ENCODE assay signal across 8 mouse cellular contexts in the genomic region with DNA sequence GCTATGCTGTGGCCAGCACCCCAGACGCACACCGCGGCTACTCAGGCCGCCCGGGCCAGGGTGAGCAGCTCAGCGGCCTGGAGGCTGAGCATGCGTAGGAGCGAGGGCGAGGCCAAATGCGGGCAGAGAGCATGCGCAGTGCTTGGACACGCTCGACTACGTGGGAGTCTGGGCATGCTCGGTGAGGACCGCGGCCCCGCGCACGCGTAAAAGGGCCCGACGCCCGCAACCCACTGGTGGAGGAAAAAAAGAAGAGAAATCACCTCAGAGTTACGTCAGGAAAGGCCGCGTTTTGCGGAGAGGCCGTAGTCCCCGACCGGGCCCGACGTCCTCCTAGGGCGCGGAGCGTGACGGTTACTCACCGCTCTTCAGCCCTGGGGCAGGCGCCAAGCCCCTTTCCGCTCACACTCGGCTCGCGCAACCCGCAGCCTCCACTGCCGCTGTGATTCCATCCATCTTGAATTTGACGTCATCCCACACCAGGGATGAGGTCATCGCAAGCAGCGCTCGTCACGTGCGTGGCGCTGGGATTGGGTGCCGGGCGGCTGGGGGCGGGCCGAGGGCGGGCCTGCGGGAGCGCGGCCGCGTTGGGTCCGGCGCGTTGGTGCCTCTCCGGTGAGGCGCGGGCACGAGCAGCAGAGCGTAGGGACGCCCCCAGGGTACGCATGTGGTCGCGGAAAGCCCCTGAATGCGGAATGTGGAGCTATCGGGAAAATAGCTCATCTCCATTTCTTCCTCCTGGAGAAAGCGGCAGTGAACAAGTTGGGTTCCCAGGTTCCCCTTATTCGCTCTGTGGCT. TPM values are rescaled to one million over a fixed set of nuclear protein-coding genes. Genes with fewer than 3 reads are reported as not detected.
DNase-seq lines count a peak whose midpoint lies in the region; ATAC-seq lines count a peak whose summit lies in the region.

A gene (minus strand): TSS at position 448 of the 798 bp plus-strand sequence.
A gene (minus strand): TSS at position 472 of the 798 bp plus-strand sequence.

- no peaks in the 10 kb centered on the region for H3K27me3 ChIP-seq in intestine, embryonic 14.5 days (replicated peaks; ENCODE audit: control insufficient read depth, insufficient read depth, low read length)

- intact Hi-C loops in left cerebral cortex, postnatal 14 days (cut with DNase I) = loop anchor here (2.0 to 5.0 kb wide), 2 partner anchors 34 to 155 kb away; a partner anchor contains a TSS

- peak within 1 kb of the TSS; percentile 86 for H3K9ac ChIP-seq in intestine, embryonic 14.5 days (ENCODE audit: low read length)

- ATAC-seq in intestine, embryonic 14.5 days (replicated peaks; ENCODE audit: low FRiP score, low TSS enrichment, low read depth) = peak; percentile 99

- under 1% methylated on average over 77 of the region's 78 CpGs for WGBS in intestine, embryonic 14.5 days

- H3K27ac ChIP-seq in intestine, embryonic 14.5 days (ENCODE audit: low read depth) = peak within 1 kb of the TSS; percentile 99

- H3K4me1 ChIP-seq in intestine, embryonic 14.5 days (replicated peaks; ENCODE audit: control insufficient read depth, insufficient read depth, low read length) = no peaks in the 10 kb centered on the region

- H3K4me3 ChIP-seq in intestine, embryonic 14.5 days (ENCODE audit: low read depth, low read length) = peak within 1 kb of the TSS; percentile 81

- H3K4me2 ChIP-seq in intestine, embryonic 14.5 days (ENCODE audit: low read length) = peak within 1 kb of the TSS; percentile 78

- H3K9me3 ChIP-seq in intestine, embryonic 14.5 days (ENCODE audit: control insufficient read depth, low read length) = no peaks in the 10 kb centered on the region

- peaks cover 6% of the 10 kb centered on the region; the same call in 1 of the 2 replicates for H3K36me3 ChIP-seq in intestine, embryonic 14.5 days (ENCODE audit: control insufficient read depth, insufficient read depth, low read length)

- DNase-seq in adrenal gland, adult (ENCODE audit: inconsistent age in 2 of 2, low spot score in 1 of 2) = peak; percentile 98 to 99
- DNase-seq in embryo, embryonic 10.5 days (ENCODE audit: low spot score) = peak; percentile 96
- DNase-seq in gastrocnemius, postnatal 25 days = peak; percentile 97
- DNase-seq in intestine, embryonic 14.5 days (ENCODE audit: low spot score) = peak; percentile 98
- DNase-seq in left cerebral cortex, postnatal 14 days (ENCODE audit: low spot score in 2 of 2) = peak; percentile 97 to 98
- DNase-seq in mesoderm, embryonic 11.5 days (ENCODE audit: low read depth, low spot score) = peak; percentile 97
- peak; percentile 96 for DNase-seq in right cerebral cortex, postnatal 36 days (ENCODE audit: low spot score in 2 of 2)
- peak; percentile 97 for DNase-seq in yolk sac, embryonic 10.5 days (ENCODE audit: low spot score)

RNA-seq across cellular contexts. Expression of the first gene that starts in this region (rescaled TPM):
- total RNA-seq in gastrocnemius, postnatal 25 days (2021) = 100 to 1,000 TPM; 171 to 179 TPM
- 16.7 and 19.3 TPM in 2 replicates for polyA plus RNA-seq in intestine, embryonic 14.5 days (2014; fragmentation: Nextera tagmentation; extraction: Ambion mirVana)
- total RNA-seq in left cerebral cortex, postnatal 14 days (2021) = 10 to 100 TPM; 17.4 to 22.7 TPM

RNA-seq across cellular contexts. Expression of the second gene that starts in this region (rescaled TPM):
- 1 to 10 TPM; 5.1 to 6.9 TPM for total RNA-seq in gastrocnemius, postnatal 25 days (2021)
- polyA plus RNA-seq in intestine, embryonic 14.5 days (2014; fragmentation: Nextera tagmentation; extraction: Ambion mirVana) = 15.6 and 17.6 TPM in 2 replicates
- 10 to 100 TPM; 20.8 to 21.1 TPM for total RNA-seq in left cerebral cortex, postnatal 14 days (2021)

Comparison
In these comparisons a context has a peak if more than half of its experiments do, and no peak if none do; other contexts are left out.
1. Peak in every context shown above with its lines: DNase-seq, ATAC-seq, H3K4me3 ChIP-seq and H3K27ac ChIP-seq.
2. RNA of the first gene that starts in this region (total RNA-seq): 171 to 179 TPM in gastrocnemius, postnatal 25 days; 17.4 to 22.7 TPM in left cerebral cortex, postnatal 14 days; every median in the first group is over 4 times any median in the second.